Mouse (Mus musculus) myocyte (in vitro differentiated cells): ENCODE measurements around the gene Wdr19. TPM values are rescaled to one million over a fixed set of nuclear protein-coding genes. Genes with fewer than 3 reads are reported as not detected.
"Not testable (repeated sequence)": the region's sequence is repeated elsewhere in the genome, so short reads cannot be mapped to it uniquely, and the experiment has no call there.

Source experiments
- H3K27me3 ChIP-seq: one replicate; pipeline ENCODE4 v1.6.1; 2011; ENCODE audit not compliant: control insufficient read depth, insufficient read depth, insufficient read length
- H3K36me3 ChIP-seq: one replicate; pipeline ENCODE4 v1.6.1; 2011; ENCODE audit not compliant: control insufficient read depth, insufficient read depth
- H3K4me2 ChIP-seq: one replicate; pipeline ENCODE4 v1.6.1; 2011; ENCODE audit warnings: low read depth, control low read depth
- H3K4me3 ChIP-seq: one replicate; pipeline ENCODE4 v1.5.1; 2011; ENCODE audit warnings: mild to moderate bottlenecking, control low read depth, moderate library complexity
- H3K79me2 ChIP-seq: one replicate; pipeline ENCODE4 v1.6.1; 2011; ENCODE audit not compliant: control insufficient read depth, insufficient read depth
- H3ac ChIP-seq: one replicate; pipeline ENCODE4 v1.6.1; 2011; ENCODE audit not compliant: control insufficient read depth, insufficient read length
- CEBPB ChIP-seq: IDR thresholded peaks from 2 replicates; pipeline ENCODE4 v1.6.1; 2011; ENCODE audit warnings: mild to moderate bottlenecking, moderate library complexity; ENCODE audit not compliant: poor library complexity, insufficient read depth, severe bottlenecking
- E2F4 ChIP-seq: IDR thresholded peaks from one replicate; pipeline ENCODE4 v1.6.1; 2011; ENCODE audit warnings: mild to moderate bottlenecking, control low read depth, moderate library complexity; ENCODE audit not compliant: insufficient read depth
- MAX ChIP-seq: IDR thresholded peaks from one replicate; pipeline ENCODE4 v1.6.1; 2011; ENCODE audit warnings: low read depth, mild to moderate bottlenecking, control low read depth
- MYOD1 ChIP-seq, 3 experiments: IDR thresholded peaks; one replicate each; pipeline ENCODE4 v1.6.1; 2011; ENCODE audit warnings: control low read depth in 2 of 3, low read depth in 2 of 3, mild to moderate bottlenecking in 2 of 3, moderate library complexity in 1 of 3; ENCODE audit not compliant: insufficient read length in 2 of 3, control insufficient read depth in 1 of 3
- MYOG ChIP-seq, 3 experiments: IDR thresholded peaks; one replicate each; pipeline ENCODE4 v1.6.1; 2011; ENCODE audit warnings: control low read depth in 2 of 3, low read depth in 2 of 3, mild to moderate bottlenecking in 2 of 3; ENCODE audit not compliant: insufficient read length in 2 of 3, control insufficient read depth in 1 of 3, insufficient read depth in 1 of 3
- POLR2A ChIP-seq: IDR thresholded peaks from one replicate; pipeline ENCODE4 v1.6.1; 2011; ENCODE audit warnings: low read depth, mild to moderate bottlenecking, control low read depth, moderate library complexity; ENCODE audit not compliant: insufficient read length
- POLR2AphosphoS2 ChIP-seq: IDR thresholded peaks from one replicate; pipeline ENCODE4 v1.6.1; 2011; ENCODE audit warnings: low read depth, control low read depth; ENCODE audit not compliant: insufficient read length
- REST ChIP-seq: IDR thresholded peaks from one replicate; pipeline ENCODE4 v1.6.1; 2011; ENCODE audit warnings: mild to moderate bottlenecking, control low read depth, moderate library complexity; ENCODE audit not compliant: insufficient read depth, insufficient read length
- SRF ChIP-seq: IDR thresholded peaks from one replicate; pipeline ENCODE4 v1.6.1; 2011; ENCODE audit warnings: low read depth; ENCODE audit not compliant: control insufficient read depth, insufficient read length
- TCF12 ChIP-seq: IDR thresholded peaks from one replicate; pipeline ENCODE4 v1.6.1; 2011; ENCODE audit warnings: mild to moderate bottlenecking, control low read depth; ENCODE audit not compliant: poor library complexity, insufficient read depth, severe bottlenecking
- TCF3 ChIP-seq: IDR thresholded peaks from one replicate; pipeline ENCODE4 v1.6.1; 2011; ENCODE audit warnings: low read depth, control low read depth; ENCODE audit not compliant: insufficient read length
- USF1 ChIP-seq: IDR thresholded peaks from one replicate; pipeline ENCODE4 v1.6.1; 2011; ENCODE audit warnings: low read depth, mild to moderate bottlenecking, control low read depth, moderate library complexity
- polyA plus RNA-seq: library from polyadenylated mRNA; unstranded; fragments of >200 nt; fragmentation: generic; extraction: Trizol; gene quantifications from one replicate; pipeline ENCODE4 v1.2.1, GENCODE M21; 2012; ENCODE audit warnings: missing spikeins

Gene Wdr19
- polyA plus RNA-seq, 1 experiment, result 3.4 TPM

GRCm38 (mm10) chr5:65284171-65284570, 84.7 kb downstream of the Wdr19 start:
- H3K36me3 ChIP-seq, result peaks cover 13% of the 10 kb centered on the region

GRCm38 (mm10) chr5:65287751-65288701, 88.5 kb downstream of the Wdr19 start:
- H3K4me3 ChIP-seq, result no peak overlapping the region
- H3K79me2 ChIP-seq, result no peaks in the 10 kb centered on the region

More at GRCm38 (mm10) chr5:65284171-65284570, 84.7 kb downstream of the Wdr19 start:
- H3K27me3 ChIP-seq, result no peaks in the 10 kb centered on the region
- no peaks in the 10 kb centered on the region for H3K79me2 ChIP-seq
- no peak overlapping the region for H3K4me3 ChIP-seq
- no peak for TF ChIP-seq POLR2AphosphoS2
- TF ChIP-seq POLR2A, result no peak
- no peak for TF ChIP-seq MYOD1 (IDR thresholded peaks at IDR 0.05; ENCODE audit: control insufficient read depth in 1 of 3, insufficient read length in 2 of 3, low read depth in 2 of 3)
- no peak for TF ChIP-seq MYOG (IDR thresholded peaks at IDR 0.05; ENCODE audit: control insufficient read depth in 1 of 3, insufficient read depth in 1 of 3, insufficient read length in 2 of 3, low read depth in 2 of 3)
- TF ChIP-seq SRF, result no peak
- TF ChIP-seq USF1, result no peak
- TF ChIP-seq REST, result no peak
- TF ChIP-seq TCF12, result no peak
- TF ChIP-seq MAX, result no peak
- TF ChIP-seq CEBPB, result no peak
- no peak for TF ChIP-seq TCF3
- no peak for TF ChIP-seq E2F4
- no peak overlapping the region for H3K4me2 ChIP-seq
- no peak overlapping the region for H3ac ChIP-seq

DNA sequence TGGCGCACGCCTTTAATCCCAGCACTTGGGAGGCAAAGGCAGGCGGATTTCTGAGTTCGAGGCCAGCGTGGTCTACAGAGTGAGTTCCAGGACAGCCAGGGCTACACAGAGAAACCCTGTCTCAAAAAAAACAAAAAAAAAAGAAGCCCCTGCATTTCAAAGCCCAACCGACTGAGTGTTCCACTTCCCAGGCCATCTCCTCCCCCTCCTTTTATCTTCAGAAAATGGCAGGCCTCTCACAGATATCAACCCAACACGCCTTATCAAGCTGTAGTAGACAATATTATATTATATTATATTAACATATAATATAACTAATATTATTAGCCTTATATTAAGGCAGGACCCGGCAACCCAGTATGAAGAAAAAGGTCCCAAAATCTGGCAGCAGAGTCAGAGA, 89.5 kb downstream of the Wdr19 start:
- not testable (repeated sequence) for H3K27me3 ChIP-seq, H3K4me2 ChIP-seq, H3K4me3 ChIP-seq, H3K79me2 ChIP-seq, H3ac ChIP-seq
- peaks cover 30% of the 10 kb centered on the region for H3K36me3 ChIP-seq

More at GRCm38 (mm10) chr5:65287751-65288701, 88.5 kb downstream of the Wdr19 start:
- peaks cover 25% of the 10 kb centered on the region for H3K36me3 ChIP-seq
- H3K4me2 ChIP-seq, result no peak overlapping the region
- TF ChIP-seq CEBPB (no peak), USF1 (no peak), TCF3 (no peak), MYOD1 (IDR thresholded peaks at IDR 0.05; ENCODE audit: control insufficient read depth in 1 of 3, insufficient read length in 2 of 3, low read depth in 2 of 3) (no peak), E2F4 (no peak), MYOG (IDR thresholded peaks at IDR 0.05; ENCODE audit: control insufficient read depth in 1 of 3, insufficient read depth in 1 of 3, insufficient read length in 2 of 3, low read depth in 2 of 3) (no peak), REST (no peak), SRF (no peak), POLR2AphosphoS2 (no peak), MAX (no peak), POLR2A (no peak), TCF12 (no peak)
- H3K27me3 ChIP-seq, result no peaks in the 10 kb centered on the region
- no peak overlapping the region for H3ac ChIP-seq

DNA sequence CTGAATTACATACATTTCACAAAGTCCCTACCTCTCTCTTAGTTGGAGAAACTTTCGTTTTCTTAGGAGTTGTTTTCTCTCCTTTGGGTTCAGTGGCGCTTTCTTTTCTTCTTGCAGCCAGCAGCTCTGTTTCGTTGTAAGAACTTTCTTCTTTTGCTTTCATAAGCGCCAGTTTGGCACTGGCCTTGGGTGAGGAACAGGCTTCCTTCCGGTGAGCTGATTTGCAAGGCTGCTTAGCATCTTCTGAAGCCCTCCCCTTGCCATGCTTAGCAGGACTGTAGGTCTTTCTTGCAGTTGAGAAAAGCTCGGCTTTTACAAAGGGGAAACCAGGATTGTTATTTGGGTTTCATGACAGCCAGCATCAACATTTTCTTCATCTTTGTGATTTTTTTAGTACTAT, 94.1 kb downstream of the Wdr19 start:
- Histone ChIP-seq H3K27me3 (no peaks in the 10 kb centered on the region), H3K79me2 (no peaks in the 10 kb centered on the region), H3ac (no peak overlapping the region), H3K36me3 (peaks cover 16% of the 10 kb centered on the region), H3K4me2 (no peak overlapping the region), H3K4me3 (no peak overlapping the region)
- no peak for TF ChIP-seq MAX
- no peak for TF ChIP-seq POLR2A
- TF ChIP-seq MYOD1 (IDR thresholded peaks at IDR 0.05; ENCODE audit: control insufficient read depth in 1 of 3, insufficient read length in 2 of 3, low read depth in 2 of 3), result no peak
- no peak for TF ChIP-seq CEBPB

GRCm38 (mm10) chr5:65294270-65294669, 94.8 kb downstream of the Wdr19 start:
- peaks cover 16% of the 10 kb centered on the region for H3K36me3 ChIP-seq
- no peaks in the 10 kb centered on the region for H3K27me3 ChIP-seq
- no peak overlapping the region for H3ac ChIP-seq
- TF ChIP-seq MAX (no peak), USF1 (no peak), TCF3 (no peak), SRF (no peak), TCF12 (no peak), REST (no peak), POLR2AphosphoS2 (no peak), E2F4 (no peak), MYOG (IDR thresholded peaks at IDR 0.05; ENCODE audit: control insufficient read depth in 1 of 3, insufficient read depth in 1 of 3, insufficient read length in 2 of 3, low read depth in 2 of 3) (no peak)
- H3K4me3 ChIP-seq, result no peak overlapping the region
- no peak overlapping the region for H3K4me2 ChIP-seq
- no peaks in the 10 kb centered on the region for H3K79me2 ChIP-seq
